Mouse (Mus musculus): ENCODE measurements around the gene Ndufaf1.

GRCm38 (mm10) chr2:119662220-119663182, at the start of gene Ndufaf1:
- TF ChIP-seq GATA1 (IDR thresholded peaks at IDR 0.05; ENCODE audit: low read length) (no peak), TAL1 (IDR thresholded peaks at IDR 0.05; ENCODE audit: low read length) (no peak)
